Mouse (Mus musculus): ENCODE measurements at regions not wholly inside any gene's neighbourhood (a gene's known extent, or its start where the extent isn't known, plus 50 kb on each side); places are given as distances from the start of the nearest gene placed in this dataset.

DNA sequence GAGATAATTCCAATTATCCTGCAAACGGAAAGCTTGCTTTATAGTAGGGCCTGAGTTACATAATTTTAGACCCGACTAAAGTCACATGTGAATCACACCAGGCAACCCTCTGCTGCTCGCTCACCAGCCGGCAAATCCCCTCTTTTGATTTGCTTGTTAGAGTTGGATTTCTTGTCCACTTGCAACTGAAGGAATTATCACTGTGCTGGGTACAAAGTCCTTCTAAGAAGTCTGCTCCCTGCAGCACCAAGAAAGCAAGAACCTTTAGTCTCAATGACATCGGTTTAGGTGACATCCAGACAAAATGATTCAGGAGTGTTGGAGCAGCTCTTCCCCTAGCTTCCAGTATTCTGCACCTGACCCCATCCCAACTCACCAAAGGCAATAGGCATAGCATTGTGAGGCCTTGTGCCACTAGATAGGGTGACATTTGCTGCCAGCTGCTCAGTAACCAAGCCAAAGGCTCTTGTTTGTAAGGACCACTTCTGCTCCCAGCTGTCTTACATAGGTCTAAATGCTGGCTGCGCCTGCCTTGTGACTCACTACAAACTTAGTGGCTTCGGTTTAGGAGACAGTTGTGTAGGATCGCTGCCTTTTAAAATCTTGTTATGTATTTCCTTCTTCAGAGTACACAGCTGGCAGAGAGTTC lies 189.5 kb upstream of the Rreb1 start:
- TF ChIP-seq CTCF (conservative IDR thresholded peaks at IDR 0.05; ENCODE audit: low read length) (no peak), NANOG (IDR thresholded peaks at IDR 0.05; ENCODE audit: borderline replicate concordance, low read length) (no peak), POU5F1 (IDR thresholded peaks at IDR 0.05; ENCODE audit: borderline replicate concordance, low read length) (no peak)
